Mouse (Mus musculus): ENCODE results near the gene Ago3.

DNA sequence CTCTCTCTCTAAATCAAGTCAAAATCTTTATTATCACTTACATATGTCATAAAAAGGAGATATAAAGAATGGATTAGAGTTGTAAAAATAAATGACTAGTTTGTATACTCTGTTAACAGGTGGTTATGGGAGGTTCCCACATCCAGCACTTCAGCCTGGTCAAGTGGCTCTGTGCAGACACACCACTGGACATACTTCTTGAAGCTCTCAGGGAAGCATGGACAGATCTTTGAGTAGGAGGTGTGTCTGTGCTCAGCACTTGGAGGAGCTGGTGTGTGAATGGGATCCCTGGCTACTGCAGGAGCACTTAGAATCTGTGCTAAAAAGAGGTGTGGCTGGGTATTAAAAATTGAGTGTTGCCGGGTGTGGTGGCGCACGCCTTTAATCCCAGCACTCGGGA, 99.1 kb downstream of the Ago3 start:
- TF ChIP-seq CTCF (IDR thresholded peaks at IDR 0.05; ENCODE audit: insufficient read depth, low read length): no peak
- TF ChIP-seq POLR2A (IDR thresholded peaks at IDR 0.05; ENCODE audit: borderline replicate concordance, extremely low read depth, low read depth, low read length): no peak

All from lung, adult 2 months (tissue).